Mouse (Mus musculus): ENCODE measurements at regions not wholly inside any gene's neighbourhood (a gene's known extent, or its start where the extent isn't known, plus 50 kb on each side); places are given as distances from the start of the nearest gene placed in this dataset.

DNA sequence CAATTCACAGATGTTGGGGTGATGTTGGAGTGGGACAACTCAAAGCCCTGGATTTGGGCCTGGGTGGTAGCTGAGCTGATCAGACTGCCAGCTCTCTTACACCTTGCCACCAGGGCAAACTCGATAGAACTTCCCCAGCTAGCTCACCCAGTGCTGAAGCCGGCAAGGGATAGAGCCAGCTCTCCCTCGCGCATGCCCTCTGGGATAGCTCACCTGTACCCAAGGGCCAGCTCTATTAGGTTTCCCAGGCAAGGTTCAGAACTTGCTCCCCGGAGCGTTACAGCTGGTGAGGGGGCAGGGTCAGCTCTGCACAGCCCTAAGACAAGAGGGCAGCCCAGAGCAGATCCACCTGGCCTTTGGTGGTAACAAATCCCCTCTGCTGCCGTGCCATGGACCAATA, 54.1 kb upstream of the 1700012A03Rik start:
- DNase-seq = no peak

DNA sequence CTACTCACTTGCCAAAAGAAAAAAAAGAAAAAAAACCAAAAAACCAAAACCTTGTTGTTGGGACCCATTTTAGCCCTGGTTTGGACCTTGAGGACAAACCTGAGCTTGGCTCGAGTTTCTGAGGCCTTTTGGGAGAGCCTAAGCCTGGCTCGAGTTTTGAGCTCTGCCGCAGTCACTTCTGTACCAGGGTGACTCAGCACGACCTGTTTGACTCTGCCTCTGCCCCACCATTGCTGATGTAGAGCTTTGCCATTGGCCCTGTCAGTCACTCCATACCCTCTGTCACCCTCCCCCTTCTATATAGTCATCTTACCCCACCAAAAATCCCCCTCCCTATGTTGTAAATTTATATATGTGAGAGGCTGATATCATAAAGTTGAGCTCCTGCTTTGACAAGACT, 54.8 kb upstream of the 1700012A03Rik start:
- no peak for DNase-seq

DNA sequence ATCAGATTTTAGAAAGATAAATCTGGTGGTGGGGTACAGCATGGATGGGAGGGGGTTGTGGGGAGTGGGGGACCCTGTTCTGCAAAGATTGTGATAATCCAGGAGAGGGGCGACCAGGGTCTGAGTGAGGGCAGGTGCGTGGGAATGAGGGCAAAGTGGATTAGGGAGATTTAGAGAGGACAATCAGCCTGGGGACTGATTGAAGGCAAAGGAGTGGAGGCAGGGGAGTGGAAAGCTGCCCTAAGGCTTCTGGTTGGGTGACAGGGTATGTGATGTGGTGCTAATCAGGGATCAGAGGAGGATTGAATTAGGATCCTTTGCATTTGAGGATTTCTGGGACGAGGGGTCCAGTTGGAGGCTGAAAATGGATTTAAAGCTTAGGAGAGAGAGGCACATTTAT, 64.3 kb upstream of the 1700012A03Rik start:
- DNase-seq = no peak

DNA sequence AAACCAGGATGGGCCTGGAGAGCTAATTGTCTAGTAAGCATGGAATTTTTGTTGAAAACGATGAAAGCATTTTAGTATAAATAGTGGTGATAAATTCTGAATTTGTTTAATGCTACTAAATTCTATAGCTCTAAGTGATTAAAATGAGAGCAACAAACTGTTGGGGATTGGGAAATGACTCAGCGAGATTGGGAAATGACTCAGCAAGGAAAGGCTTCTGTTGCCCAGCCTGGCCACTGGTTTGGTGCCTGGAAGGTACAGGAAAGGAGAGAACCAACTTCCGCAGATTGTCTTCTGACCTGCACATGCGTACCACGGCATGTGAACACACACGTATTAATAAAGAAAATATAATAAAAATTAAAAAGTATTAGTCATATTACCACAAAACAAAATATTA, 73.3 kb upstream of the 1700012A03Rik start:
- no peak for DNase-seq

DNA sequence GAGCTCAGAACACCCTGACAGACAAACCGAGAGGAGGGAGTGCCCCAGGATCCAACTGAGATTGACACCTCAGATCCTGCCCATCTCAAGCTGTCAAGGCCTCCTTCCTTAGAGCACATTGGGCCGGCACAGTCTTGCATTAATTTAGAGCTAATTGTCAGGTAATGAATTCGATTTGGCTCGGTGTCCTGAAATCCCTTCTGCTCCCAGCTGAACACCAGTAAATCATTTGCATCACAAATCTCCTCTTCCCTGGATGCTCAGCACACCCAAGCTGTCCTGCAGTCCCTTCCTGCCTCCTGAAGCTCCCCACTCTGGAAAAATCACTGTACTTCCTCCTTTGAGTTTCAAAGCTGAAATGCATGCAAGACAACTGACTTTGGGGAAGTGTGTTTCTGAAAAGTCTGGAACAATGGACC, 102.0 kb upstream of the 1700012A03Rik start:
- DNase-seq = peak; percentile 48 to 50

DNA sequence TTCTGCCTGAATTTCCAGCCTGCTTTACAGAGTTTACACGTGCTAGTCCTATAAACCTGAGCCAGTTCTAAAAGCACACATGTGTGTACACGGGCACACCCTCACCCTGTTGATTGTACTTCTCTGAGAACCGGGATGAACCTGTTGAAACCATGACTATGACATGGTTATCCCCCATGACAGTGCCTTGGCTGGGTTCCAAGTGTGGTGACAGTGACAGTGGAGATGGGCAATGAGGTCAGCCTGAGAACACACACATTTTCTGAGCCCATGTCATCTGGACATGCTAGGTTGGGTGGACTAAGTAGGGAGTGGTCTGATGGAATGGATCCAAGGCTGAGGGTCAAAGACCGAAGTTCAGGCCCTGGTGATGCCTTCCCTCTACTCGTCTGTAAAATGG, 103.5 kb upstream of the 1700012A03Rik start:
- peak; percentile 43 to 54 for DNase-seq

DNA sequence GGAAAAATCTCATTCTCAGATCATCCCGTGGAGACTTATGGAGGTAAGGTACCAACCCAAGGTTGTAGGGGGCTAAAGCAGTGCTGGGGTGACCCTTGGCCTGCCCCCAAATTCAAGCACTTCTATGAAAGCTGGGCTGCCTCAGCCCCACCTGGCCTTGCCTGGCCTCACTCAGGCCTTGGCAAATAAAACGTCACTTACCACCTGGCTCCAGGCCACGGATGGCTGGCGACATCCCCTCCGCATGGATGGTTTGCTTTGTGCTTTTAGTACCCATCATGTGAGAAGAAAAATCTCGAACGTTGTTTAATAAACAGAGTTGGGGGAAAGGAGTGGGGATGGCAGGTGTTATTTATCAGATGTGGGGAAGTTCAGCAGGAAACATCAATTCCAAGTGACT, 104.7 kb upstream of the 1700012A03Rik start:
- peak; percentile 62 to 69 for DNase-seq

DNA sequence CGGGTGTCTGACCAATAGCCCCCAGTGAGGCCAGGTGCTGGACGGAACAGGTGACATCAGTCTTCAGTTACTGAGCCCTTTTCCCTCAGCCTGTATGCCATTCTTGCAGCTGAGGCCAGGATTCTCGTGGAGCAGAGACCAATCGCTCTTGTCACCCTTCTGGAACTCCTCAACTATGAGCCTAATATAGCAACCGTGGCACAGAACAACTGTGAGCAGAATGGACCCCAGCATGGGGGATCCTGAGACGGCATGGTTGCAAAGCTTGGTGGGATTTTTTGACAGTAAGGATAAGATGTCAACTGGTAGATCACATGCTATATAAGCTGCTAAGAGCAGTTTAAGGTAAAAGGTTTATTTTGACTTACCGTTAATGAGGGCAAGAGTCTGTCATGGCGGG, 105.5 kb upstream of the 1700012A03Rik start:
- peak; percentile 56 to 69 for DNase-seq

DNA sequence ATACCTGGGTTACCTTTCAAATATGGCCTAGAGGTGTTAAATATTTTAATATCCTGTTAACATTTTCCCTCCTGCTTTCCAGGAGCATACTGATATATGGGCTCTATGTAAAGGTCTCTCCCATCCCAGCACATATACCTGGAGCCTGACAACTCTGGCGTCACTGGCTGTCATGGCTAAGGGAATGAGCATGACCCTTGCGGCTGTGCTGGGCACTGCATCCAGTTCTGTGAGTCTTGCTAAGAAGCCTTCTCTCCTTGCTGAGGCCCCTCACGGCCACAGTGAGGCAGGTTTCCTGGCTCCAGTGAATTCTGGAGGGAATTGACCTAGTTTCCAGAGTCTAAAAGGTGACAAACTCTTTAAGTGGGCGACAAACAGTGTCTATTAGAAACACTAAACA, 107.3 kb upstream of the 1700012A03Rik start:
- no peak for DNase-seq

DNA sequence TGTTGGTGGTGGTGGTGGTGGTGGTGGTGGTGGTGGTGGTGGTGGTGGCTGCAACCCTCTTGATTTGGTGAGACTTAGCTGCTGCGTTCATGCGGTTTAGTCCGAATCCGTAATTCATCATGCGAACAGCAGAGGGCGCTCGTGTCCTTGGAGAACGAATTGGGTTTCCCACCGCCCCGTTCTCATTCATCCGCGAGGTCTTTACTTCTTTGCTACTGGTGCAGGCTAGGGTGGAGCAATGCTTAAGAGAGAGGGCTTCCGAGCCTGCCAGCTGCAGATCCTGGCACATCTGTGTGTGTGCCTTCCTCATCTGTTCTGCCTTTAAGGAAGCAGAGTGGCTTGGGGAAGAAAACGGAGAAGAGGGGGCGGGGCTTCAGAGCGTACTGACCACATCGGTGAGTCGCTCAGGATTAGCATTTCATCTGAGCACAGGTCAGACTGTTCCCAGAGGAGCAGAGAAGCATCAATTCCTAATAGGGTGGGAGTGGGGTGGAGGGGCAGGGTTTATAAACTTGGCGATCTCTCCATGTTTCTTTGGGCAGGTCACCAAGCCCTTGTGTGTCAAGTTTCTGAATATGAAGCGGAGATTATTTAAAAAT, 111.7 kb upstream of the 1700012A03Rik start:
- peak; percentile 95 to 98 for DNase-seq

DNA sequence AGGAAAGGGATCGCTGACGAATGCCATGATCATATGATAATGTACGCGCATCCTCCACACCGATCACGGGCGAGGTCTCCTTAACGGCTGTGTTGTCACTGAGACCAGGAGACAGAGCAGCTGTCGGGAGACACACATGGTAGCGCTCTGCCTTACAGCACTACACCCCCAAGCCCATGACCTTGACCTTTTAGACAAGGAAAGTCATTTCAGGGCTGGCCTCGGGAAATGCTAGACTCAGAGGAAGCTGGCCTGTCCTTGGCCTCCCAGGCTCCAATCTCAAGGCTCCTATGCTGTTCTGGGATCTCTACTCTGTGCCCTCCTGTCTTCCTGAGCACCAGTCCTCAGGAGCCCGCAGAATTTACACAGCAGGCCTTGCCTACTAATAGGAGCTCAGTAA, 112.9 kb upstream of the 1700012A03Rik start:
- DNase-seq = no peak

DNA sequence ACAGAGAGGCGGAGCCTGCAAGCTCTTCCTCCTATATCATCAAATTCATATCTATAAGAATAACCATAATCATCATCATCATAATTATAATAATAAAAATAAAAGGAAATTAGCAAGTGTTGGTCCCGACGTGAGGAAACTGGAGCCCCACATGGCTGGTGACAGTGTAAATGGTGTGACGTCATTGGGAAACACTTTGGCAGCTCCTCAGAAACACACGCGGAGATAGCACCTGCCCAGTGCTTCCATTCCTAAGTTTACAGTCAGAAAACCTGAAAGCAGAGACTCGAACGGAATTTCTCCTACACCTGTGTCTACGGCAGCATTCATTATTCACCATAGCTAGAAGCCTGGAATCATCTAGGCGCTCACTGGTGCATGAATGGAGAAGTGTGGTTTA, 115.2 kb upstream of the 1700012A03Rik start:
- DNase-seq = peak; percentile 69 to 73

DNA sequence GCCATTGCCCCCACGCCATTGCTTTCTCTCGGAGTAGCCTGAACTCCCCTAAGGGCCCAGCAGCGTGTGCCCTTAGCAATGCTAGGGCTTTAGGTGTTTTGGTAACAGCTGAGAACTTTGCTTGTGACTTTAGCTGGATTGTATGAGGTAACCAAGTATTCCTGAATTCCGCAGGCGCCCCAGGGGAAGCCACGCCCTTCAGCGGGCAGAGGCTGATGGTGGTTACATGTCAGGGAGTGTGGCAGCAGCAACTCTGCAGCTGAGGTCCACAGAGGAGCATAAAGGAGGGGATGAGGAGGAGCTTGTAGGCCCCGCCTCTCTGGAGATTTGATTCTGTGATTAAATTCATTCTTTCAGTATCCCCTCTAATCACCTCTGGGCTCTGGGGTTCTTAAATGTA, 116.1 kb upstream of the 1700012A03Rik start:
- DNase-seq = no peak

DNA sequence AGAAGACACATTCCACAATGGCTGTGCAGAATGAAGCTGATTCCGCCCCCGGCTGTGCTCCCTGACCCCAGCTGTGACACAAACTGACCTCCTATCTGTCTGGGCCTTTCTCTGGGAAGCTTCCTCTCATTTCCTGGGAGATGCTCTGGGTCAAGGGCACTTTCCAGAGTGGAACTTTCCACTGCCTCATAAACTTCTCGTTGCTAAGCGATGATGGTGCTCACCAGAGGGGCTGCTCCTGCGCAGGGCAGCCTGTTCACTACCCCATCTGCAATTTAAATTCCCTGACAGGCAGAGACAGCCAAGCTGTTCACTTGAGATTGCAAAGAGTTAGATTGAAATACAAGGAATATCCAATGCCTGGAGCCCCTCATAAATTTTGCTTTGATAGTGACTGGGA, 116.7 kb upstream of the 1700012A03Rik start:
- no peak for DNase-seq

DNA sequence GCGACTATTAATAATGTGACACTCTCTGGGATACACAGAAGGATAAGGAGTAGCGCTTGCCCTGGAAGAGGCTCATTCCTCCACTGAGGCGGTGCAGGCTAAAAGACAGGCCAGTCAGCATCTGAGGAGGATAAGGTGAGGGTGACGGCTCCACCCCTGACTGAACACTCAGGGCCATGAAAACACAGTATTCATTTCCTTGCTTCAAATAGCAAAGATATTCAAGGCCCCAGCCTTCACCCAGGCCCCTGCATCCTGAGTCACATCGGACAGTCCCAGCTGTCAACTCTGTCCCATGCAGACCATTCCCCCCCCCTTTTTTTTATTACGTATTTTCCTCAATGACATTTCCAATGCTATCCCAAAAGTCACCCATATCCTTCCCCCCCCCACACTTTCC, 118.9 kb upstream of the 1700012A03Rik start:
- no peak for DNase-seq

DNA sequence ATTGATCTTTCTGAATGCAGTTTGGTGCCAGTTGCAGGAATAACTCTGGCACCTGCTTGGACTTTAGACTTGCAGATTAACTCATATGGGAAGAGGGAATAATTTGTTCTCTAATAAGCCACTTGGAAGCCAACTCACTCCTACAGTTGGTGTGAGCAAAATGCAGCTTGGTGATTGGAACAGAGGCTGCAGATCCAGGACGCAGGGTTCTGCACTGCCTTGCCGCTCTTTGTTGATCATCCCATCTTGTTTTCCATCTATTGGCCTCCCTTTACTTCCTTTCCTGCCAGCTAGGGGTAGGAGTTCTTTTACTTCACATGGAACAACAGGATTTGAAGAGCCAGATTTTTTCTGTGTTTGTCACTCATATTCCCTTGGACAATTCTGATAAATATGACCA, 120.9 kb upstream of the 1700012A03Rik start:
- no peak for DNase-seq

DNA sequence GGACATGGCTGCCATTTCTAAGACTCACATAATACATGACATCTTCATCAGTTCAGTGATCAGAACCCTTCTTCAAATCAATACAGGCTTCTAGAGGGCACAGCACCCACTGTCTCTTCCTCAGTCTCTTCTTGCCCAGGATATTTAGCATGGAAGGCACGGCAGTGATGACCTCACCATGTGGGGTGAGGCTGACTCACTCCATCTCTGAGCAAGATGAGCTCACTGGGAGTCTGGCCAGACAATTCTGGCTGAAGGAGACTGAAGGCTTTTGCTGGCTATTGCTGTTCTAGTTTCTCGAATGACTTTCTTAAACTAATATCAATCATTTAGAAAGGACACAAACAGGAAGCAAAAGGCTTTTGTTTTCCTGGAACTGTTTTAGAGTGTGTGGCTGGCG, 122.9 kb upstream of the 1700012A03Rik start:
- peak; percentile 64 to 71 for DNase-seq

DNA sequence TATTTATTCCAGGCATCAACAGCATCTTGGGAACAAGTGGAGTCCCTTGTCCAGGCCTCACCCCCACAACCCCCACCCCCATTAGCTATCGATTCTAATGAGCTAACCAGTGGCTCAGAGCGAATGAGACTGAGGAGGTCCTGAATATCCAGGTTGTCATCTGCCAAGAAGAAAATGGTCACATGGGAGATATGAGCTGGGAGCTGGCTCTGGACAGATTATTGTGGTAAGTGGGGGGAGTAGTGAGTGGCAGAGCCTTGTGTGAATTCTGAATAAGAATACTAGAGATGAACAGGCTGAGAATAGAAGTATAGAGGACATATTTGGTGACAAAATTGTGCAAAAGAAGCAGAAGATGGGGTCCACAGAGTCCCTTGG, 125.4 kb upstream of the 1700012A03Rik start:
- DNase-seq = no peak

DNA sequence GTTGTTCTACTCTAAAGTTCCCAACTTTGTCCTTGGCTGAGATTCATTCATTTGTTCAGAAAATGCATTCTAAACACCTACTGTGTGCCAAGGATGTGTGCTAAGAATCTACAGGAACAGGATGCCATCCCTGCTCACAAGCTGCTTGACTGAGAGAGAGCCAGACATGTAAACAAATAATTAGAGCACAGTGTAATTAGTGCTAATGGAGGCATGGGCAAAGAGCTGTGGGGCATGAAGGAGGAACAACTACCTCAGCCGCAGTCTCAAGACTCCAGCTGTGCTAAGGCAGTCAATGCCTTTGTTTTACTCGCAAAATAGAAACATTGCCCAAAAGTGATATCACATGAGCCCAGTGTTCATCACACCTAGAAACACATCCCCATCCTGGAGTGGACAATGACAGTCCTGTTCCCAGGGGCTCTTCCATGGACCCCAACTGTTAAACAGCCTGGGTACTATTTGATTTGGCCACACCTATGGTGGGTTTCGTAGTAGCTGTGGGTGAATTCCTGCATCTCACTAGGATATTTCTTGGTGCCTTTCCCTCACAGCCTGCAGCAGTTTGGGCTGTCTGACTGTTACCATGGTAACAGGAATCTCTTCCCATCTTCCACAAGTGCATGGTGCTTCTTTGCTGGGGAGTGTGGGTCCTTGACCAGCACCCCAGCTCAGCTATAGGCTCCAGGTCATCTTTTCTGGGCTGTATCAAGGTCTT, 125.9 kb upstream of the 1700012A03Rik start:
- DNase-seq = no peak

DNA sequence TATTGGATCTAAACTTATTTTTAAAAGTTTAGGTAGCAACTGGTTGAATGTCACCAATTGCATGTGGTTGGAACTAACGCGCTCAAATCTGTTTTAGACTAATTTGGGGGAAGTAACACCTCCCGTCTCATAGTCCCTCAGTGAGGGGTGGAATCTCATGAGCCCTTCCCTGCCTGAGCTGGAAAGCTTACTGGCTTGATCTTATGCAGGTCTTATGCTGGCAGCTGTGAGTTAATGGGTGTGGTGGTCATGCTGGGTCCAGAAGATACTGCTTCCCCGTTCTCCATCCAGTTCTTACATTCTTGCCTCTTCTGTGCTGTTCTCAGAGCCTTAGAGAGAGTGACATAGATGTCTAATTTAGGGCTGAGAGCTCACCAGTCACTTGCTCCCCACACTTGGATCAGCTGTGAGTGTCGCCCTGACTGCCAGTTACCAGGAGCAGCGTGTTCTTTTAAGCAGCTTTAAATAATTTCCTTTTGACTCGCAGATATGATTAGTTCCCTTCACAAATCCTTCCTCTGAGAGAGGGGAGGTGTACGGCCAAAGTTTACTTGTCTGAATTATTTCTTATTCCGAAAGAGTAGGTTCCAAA, 128.4 kb upstream of the 1700012A03Rik start:
- DNase-seq = no peak

DNA sequence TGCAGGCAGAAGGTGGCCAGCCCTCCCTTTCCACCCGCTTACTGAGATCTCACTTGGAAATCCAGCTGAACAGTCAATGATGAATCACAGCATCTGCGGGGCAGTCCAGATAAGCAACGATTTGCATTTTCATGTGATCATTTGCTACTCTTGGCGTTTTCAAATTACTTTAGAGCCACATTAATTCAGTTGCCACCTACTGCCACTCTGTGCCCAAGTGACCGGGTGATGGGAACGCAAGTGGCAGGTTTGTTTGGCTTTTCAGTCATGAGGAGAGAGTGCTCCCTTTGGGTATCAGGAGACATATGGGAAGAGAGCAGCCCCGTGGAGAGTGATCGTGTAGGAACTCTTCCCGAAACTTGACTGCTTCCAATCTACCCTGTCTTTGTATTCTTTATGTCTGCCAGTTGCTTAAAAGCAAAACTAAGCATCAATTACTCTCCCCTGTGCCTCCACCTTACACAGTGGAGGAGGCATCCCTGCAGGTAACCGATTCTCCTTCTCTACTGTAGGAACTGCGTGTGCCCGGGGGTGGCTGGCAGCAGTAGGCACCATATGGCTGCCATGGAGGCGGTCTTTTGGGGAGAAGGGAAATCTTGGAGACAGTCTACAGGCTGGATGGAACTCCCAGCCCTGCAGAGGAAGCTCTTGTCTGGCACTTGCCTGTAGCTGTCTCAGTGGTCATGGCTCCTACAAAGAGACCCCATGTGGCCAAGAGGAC, 132.5 kb upstream of the 1700012A03Rik start:
- peak in 1 of 2 experiments; percentile 70 for DNase-seq

DNA sequence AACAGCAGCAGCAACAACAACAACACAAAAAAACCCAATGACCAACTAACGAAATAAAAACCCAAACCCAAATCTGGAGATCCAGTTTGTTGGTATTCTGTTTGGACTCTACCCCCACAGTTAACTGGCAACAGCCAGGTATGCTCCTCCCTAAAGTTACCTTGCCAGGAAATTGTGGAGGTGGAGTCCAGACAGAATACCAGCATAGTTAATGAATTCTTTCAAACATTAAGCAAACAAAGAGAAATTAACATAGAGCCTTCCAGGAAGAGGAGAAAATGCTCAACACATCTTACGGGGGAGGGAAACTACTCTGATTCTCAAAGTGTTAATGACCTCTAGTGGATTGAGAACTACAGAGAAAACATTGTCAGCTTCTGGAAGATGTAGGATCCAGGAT, 148.3 kb upstream of the 1700012A03Rik start:
- no peak for DNase-seq

DNA sequence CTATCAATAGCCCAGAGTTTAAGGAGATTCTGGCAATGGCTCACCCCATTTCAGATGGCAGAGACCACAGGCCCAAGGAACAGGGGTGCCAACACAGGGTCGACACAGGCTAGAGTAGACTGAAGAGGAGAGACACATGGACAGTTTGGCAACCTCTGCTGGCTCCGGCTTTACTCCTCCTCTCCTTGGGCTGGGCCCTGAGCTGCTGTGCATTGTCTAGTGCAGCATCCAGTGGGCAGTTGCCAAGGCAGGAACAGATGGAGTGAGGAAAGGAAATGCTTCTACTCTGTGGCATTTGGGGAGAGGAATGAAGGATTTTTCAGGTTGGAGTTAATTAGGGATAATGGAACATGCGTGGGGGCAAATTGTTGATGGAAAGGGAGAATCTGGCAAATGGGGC, 151.0 kb upstream of the 1700012A03Rik start:
- peak; percentile 78 to 86 for DNase-seq

DNA sequence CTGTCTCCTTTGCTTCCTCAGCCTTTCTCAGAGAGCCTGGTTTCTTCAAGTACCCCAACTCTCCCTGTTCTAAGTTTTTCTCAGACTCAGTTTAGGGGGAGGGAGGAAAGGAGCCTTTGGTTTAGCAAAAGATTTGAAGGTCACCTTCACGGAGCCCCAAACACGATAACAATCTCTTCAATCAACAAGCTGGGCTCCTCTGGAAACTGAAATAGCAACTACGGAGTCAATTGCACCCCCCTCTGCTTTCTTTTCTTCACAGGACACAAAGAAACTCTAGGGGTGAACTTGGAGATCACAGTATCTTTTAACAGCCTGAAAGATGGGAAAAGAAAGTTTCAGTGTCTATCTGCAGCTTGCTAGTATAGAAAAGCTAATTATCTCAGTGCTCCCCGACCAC, 151.4 kb upstream of the 1700012A03Rik start:
- no peak for DNase-seq
